Mouse (Mus musculus) cerebellum, adult 11 months (tissue): ENCODE measurements at regions not wholly inside any gene's neighbourhood (a gene's known extent, or its start where the extent isn't known, plus 50 kb on each side); places are given as distances from the start of the nearest gene placed in this dataset.
A peak's percentile ranks its signal among the peaks of the same experiment; 100 is the strongest.

Experiments
- DNase-seq: peaks from one replicate; pipeline ENCODE4 v3.0.0; 2022

DNA sequence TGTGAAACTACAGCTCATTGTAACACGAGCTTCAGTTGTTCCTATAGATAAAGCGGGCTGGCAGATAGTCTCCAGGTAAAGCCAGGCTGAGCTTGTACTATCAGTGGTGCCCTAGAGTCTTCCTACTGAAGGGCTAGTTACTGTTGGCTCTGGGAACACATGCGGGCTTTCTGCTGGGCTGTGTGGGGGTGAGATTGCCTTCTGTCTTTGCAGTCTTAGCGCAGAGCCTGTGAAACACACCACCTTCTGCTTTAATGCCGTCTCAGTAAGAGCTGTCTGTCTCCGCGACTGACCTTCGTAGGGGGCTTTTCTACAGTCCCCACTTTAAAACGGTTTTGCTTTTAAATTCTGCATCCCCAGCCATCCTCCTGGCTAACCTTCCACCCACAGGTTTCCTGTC, 76.7 kb downstream of the Trim29 start:
- DNase-seq: no peak

DNA sequence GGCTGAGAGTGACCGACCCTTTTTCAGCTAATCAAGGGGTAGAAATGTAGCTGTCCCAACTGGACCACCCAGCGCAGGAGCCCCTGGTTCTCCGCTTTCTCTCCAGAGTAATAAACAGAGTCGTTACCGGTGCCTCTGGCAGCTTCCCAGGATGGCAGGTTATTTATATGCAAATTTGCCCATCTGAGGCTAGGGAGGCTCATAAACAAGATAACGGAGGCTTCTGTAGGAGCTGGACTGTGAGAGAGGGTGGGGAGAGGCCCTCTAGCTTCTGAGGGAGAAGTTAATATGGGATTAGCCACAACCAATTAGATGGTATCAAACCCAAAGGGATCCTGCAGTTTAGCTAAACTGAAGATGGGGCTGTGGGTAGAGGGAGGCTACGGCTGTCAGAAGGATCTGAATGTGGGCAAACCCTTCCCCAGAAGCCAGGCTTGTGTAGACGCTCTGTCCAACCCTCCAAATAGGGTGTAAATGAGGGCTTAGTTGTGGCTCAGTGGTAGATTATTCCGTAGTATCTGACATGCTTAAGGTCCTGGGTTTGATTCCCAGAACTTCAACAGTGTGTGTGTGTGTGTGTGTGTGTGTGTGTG, 78.9 kb downstream of the Trim29 start:
- DNase-seq: no peak

DNA sequence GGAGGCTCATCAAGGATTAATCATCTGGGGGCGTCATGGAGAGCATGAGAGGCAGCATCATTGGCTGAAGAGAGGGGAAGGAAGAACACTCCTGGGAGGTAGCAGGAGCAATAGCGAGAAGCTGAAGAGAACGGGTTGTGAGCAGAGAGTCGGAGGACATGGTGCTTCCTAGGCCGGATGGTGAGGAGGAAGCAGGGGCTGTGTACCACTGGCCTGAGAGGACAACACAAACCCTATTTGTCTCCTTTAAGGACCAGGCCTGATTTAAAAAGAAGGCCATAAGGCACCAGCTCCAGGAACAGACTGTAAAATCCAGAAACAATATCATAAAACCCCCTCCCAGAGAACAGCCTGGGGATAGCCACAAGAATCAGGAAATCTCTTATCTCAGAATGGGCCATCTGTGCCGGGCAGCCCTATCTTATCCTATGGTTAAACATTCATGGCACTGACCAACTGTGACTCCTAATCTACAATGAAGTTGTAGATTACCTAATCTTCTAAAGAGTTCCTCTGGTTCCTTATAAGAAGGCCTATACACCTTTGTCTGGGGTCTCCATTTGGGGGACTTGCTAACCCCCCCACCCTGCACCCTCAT, 81.9 kb downstream of the Trim29 start:
- no peak for DNase-seq

DNA sequence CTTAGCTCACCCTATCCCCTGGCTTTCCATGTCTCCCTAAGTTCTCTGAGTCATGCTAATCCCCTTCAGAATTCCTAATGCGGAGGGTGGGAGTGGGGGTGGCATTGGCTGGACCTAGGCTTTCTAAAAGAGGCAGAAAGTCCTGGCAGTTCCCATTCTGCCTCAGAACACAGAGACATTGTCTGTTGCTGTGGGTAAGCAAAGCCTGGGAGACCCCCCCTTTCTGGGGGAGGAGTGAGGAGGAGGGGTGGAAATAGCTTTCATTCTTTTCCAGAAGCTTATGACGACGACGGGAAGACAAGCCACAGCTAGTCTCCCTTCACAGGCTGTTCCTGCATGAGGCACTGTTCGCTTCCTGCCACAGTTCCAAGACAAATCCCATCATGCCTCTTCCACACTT, 83.6 kb downstream of the Trim29 start:
- DNase-seq: peak; percentile 4

DNA sequence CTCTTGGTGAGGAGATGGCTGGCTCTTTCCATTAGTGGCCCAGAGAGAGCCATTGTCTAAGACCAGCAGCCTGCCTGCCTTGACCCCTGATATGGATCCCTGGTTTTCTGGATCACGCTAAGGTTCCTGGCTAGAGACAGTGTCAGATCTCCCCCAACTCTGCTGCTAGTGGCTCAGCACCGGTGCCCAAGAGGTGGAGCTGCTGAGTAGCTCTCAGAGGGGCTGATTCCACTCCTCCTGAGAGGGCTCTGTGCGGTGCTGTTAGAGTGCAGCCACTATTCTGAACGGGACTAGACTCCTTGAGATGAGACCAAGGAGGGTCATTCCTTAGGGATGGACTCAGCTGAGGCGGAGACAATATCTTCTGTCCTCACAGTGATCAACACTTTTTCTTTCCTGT, 84.6 kb downstream of the Trim29 start:
- no peak for DNase-seq

DNA sequence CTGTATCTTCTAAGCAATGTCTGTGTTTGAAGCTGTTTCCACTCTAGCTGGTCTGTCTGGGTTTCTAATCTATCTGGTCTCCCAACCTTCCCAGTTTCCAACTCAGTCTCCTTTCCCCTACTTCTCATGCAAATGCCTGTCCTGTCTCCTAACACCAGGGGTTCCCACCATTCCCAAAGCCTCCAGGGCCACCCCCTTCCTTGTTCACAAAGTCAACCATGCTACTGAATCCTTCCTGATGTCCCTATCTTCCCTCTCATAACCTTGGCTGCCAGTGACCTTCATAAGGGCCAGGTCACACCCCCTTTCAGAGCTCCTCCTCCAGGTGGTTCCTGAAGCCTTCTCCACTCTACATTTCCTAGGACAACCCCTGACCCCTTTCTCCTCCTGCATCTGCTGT, 85.9 kb downstream of the Trim29 start:
- DNase-seq: no peak

DNA sequence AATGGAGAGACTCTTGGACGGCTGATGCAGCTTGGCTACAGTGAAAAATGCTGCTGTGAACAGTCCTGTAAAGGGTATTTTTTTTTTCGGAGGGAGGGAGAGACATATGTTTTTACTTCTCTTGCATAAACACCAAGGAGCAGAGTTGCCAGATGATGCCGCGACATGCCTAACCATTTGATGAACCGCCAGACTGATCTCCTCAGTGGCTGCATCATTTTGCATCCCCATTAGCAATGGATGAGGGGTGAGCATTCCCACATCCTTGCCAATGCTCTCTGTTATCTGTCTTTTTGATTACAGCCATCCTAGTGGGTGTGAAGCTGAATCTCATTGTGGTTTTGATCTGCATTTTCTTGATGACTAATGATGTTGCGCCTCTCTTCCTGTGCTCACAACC, 97.8 kb downstream of the Trim29 start:
- DNase-seq: no peak

DNA sequence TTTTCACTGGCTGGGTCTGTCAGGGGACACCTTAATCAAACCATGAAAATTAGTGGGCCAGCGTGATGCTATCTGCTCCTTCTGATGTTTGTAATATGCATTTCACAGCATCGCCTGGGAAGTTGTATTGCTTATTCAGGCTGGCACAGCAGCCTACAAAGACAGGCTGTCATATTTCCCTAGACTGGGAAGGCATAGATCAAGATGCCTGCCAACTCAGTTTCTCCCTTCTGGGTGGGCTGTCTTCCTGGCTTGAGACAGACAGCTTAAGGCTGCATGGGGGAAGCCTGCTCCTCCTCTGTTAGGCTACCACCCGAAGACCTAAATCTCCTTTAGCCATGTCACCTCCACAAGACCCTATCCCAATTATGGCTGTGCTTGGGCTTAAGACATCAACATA, 101.8 kb downstream of the Trim29 start:
- DNase-seq: no peak

DNA sequence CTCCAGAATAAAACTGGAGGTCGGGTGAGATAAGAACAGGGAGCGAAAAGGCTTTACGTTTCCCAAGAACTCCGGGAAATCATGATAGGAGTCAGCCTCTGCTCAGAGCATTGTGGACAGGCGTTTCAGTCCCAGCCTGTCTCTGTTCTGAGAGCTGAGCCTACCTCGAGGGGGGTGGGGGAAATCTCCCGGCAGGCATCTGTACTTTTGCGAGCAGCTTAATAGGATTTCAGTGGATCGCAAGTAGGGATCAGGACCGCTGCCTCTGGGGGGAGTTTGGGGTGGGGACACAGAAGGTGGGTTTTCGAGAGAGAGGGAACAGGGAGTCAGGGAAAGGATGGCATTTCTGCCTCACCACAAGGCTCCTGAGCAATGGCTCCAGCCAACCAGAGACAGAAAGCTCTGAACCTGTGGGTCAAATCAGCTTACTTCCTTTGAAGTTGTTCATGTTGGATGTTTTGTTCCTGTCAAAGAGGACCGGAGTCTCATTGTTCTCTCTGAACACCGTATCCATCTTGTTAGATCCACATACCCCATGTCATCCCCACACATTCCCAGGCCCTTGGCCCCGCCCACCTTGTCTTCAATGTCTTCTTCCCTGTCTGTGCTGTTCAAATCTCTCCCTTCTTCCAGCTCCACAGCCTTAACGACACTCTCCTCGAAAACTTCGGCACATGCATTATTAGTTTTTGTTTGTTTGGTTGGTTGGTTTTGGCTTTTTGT, 109.5 kb downstream of the Trim29 start:
- no peak for DNase-seq

DNA sequence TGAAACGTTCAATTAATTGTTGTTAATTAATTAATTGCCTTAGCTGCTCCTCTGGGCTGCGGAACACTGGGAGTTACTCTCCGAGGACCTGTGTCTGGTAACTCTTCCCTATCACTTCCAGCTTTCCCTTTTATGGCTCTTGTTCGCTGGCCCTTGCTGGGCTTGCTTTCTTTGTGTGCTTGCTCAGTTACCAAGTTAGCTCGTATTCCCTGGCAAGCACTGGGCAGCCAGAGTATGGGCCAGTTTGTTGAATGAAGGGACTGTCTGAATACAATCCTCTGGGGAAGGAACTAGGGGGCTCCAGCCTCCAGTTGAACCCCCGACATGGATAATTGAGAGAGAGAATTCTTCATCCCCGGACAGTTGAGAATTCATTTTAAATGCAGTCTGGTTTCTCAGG, 116.4 kb downstream of the Trim29 start:
- no peak for DNase-seq

DNA sequence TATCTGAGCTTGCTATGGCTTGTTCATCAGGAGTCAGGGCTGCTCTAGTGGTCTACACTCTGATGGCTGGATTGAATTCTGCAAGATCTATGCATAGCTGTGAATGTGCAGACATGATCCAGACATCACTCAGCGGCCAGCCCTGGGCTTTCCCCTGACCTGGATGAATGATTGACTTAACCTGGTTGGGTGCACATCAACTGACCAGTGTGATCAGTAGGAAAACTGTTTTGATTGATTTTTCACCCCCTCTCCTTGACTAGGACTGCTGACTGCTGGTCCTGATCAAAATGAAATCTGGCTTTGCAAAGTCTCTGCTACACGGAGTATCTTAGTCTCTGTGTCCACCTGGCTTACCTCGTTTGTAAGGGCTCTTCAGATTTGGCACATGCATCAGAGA, 123.3 kb downstream of the Trim29 start:
- no peak for DNase-seq

DNA sequence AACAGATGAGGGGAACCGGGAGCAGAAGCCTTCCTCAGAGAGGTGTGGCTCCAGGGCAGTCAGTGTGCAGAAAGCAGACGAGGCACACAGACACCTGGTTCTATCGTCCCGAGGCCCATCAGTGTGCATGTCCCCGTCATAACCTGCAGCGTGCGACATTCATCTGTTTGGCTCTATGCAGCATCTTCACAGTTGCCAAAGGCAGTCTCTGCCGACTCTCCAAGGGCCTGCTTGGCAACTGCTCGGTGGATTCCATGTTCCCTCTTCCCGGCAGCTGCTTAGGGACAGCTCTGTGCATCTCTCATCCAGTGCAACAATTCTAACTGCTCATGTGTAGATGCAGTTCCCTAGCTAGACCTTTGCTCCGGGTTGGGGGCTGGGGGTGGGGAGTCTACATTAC, 127.8 kb downstream of the Trim29 start:
- DNase-seq: no peak

DNA sequence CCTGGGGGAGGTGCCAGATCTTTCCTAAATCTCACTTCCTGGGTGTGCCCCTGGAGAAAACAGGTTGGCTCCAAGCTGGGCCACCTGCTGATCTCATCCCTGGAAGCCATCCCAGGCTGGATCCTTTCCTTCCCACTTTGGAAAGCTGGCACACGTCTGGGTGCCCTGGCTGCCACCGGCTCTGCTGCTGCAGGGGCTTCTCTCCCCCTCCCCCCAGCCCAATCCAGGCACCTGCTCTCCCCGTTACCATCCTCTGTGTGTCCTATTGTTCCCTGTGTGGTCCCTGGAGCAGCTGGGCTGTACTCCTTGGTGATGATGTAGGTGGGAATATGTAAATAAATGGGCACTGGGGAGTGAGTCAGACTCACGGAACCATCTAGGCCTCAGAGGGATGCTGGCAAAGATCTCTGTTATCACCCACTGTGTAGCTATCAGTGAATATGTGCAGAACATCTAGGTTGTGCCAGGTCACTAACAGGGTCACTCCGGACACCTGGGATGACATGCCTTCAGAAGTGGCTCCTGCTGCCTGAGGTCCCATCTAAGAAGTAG, 130.4 kb downstream of the Trim29 start:
- DNase-seq: no peak

DNA sequence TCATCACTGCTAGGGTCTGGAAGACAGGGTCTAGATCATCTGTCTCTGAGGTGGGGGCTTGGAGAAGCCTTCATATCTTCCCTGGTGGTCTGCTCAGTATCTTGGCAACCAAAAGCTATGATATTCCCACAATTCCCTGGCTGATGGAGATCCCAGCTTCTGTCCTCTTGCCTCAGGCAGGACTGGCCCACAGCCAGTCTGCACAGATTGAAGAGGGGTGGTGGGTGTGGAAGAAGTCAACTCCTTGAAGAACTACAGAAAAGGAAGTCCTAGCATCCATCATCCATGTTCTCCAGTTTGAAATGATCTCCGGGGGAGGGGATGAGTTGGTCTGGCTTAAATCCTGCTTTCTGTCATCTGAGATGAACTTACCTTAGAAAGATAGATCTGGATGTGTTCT, 134.8 kb downstream of the Trim29 start:
- no peak for DNase-seq

DNA sequence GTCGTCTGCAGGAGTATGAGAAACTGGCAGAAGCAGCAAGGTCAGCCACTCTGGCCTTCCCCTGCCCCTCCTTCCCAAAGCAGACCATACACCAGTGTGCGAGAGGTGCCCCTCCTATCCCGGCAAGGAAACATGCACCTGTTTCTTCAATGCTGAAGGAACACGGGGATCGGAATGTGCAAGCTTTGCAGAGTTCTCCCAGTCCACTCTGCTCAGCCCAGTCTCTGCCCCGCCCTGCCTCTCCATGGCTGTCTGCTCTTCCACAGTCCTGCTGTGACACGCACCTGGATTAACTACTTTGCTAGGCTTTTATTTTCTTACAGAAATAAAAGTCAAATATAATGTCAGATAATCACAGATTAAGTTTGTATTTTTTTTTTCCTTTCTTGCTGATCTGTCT, 136.7 kb downstream of the Trim29 start:
- no peak for DNase-seq

DNA sequence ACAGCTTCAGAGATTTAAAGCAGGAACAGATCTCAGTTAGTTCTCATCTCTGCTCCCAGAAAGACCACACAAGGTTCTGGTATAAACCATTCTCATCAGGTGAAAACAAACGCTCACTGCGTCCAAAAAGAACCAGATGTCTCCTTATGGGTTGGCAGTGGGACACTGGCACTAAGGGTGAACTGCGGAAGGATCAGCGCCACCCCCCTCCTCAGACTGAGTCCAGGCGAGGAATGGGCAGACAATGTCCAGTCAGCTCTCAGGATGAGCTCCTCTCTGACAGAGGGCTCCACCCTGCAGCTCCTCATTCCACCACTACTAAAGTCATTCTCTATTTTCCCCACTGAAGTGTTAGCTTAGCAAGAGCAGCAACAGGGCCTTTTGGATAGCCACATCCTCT, 138.3 kb downstream of the Trim29 start:
- DNase-seq: no peak

DNA sequence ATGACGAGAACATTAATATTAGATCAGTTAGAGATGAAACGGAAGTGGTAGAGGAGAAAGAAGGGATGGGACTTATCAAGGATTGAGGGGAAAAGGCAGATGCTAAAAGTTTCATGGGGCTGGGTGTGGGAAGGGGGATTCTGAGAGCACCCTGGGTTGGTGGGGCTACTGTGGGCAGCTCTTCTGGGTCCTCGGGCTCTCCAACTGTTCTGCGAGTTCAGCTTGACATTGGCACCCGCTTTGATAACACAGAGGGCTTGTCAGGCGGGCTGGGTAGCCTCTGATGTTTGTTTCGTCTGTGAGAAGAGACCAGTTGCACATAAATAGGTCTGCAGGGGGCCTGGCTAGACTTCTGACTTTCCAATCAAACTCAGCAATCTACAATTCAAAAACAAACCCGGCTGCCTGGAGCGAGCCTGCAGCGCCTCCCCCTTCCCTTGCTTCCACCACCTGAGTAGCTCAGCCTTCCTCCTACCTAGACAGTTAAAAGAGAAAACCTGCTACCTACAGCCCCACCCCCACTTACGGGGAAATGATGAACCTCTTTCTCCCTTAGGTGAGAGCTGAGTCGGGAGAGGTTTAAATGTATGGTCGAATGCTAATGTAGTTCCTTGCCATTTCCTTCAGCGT, 143.4 kb downstream of the Trim29 start:
- no peak for DNase-seq

DNA sequence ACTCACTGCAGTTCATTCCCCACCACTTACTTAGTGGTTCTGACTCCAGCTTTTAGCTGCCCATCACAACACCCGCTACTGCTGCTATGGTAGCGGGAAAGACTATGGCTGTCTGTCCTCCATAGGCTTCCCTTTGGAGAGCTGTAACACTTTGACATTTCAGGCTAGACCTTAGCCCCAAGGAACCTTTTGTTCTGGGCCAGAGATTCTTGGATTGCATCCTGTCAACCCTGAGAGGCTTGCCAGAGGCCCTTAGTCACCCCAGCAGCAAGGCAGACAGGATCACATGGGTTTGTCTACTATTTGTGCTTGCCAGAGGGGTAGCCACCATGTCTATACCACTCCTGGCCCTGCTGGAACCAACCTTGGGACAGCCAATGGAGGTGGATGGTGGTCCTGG, 147.1 kb downstream of the Trim29 start:
- DNase-seq: no peak

DNA sequence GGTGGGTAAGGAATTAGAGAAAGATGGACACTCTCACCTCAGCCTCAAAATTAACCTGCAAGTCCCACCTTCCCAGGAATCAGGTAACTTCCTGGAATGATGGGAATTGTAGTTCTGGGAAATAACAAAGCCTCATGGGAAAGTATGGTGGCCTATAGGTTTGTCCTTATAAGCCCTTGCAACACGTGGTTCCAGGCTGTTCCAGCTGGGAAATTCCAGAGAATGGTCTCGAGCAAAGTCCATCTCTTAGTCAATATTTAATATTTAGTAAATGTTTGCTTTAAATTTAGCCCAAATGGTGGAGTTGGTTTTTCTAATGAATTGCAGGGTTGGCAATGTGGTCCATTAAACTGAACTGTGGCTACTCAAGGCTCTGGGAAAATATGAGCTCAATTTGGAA, 150.5 kb downstream of the Trim29 start:
- DNase-seq: no peak

DNA sequence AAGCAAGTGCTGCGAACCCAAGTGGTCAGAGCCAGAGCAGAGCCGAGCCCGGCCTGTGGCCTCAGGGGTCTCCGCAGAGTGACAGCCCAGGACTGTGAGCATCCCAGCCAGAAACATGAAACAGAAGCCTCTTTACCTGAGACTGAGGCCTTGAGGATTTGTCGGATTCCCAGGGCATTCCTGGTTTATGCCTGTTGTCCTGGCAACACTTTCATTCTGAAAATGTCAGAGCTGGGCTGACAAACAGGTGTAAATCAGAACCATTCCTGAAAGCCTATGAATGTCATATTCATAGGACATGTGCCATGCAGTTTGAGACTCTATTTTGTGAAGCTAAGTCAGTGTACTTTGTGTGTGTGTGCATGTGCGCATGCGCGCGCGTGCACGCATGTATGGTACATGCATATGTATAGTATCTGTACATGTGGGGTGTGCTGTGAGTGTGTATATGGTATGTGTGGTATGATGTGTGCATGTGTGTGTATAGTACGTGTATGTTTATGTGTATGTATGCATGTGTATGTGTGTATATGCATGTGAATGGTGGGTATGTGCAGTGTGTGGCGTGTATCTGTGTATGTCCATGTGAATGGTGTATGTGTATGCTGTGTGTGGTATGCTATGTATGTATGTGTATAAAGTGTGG, 152.9 kb downstream of the Trim29 start:
- no peak for DNase-seq

DNA sequence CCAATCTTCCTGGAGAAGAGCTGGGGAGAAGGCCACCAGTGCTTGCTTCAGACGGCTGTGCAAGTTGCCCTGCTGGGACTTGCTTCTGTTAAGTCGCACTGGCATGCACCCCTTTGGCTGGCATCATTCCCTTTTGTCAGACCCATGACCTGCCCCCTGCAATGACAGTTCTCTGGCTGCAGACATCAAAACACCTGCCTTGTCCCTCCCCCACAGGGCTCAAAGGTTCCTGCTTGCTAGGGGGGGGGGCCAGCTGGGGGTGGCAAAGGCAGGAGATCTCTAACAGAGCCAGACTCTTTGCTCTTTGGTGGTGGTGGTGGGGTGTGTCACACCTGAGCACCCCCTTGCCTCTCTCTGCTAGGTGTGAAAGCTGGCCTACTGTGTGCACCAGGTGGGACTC, 154.5 kb downstream of the Trim29 start:
- DNase-seq: no peak

DNA sequence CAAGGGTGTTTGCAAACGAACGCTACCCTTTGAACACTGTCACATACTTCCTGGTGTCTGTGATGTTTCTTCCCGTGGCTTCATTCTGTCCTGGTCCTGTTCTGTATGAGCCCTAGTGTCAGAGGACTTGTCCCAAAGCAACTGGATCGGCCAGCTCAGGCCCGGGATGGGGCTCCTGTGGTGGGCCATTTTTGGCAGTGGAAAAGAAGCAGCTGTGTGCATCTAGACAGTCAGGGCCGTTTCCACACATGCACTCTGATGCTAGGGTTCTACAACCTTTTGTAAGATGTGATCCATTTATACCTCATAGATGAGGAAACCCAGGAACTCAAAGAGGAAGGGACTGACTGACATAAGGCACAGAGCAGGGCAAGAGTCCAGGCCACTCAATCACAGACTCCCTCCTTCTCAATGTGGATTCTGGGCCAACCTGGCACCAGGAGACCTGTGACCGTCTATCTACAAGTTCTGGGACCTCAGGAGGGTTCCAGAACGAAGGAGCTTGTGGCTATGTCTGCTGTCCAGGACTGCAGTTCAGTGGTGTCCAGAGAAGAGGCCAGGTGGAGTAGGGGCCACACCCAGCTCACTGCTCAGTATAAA, 155.2 kb downstream of the Trim29 start:
- no peak for DNase-seq

DNA sequence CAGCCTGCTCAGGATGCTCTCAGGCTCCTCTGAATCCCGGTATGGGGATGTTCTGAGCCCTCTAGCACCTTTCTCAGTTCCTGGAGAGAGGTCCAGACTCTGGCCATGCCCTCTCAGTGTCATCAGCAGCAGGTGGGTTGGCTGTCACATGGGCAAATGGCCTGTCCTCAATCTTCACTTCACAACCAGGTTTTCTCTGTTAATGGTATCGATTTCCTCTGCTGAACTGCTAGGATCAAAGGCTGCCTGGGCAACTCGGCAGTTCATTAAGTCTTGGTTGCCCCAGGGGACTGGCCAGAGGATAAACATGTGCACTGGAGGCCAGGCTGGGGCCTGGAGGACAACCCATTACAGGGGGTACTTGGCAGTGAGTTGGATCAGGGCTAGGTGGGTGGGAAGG, 156.2 kb downstream of the Trim29 start:
- DNase-seq: no peak
